Mouse (Mus musculus) lung, postnatal 0 days (tissue): ENCODE results near the gene Hpse2.

Experiments used
- CTCF ChIP-seq: IDR thresholded peaks from 2 replicates; pipeline ENCODE4 v1.5.1; 2016; ENCODE audit warnings: antibody characterized with exemption, mild to moderate bottlenecking
- EP300 ChIP-seq: IDR thresholded peaks from 2 replicates; pipeline ENCODE4 v1.6.1; 2016; ENCODE audit warnings: antibody characterized with exemption, mild to moderate bottlenecking, control low read depth

GRCm38 (mm10) chr19:43156085-43156484 is 232.1 kb downstream of the Hpse2 start:
- TF ChIP-seq CTCF, result no peak
- TF ChIP-seq EP300, result no peak
